Mouse (Mus musculus) embryonic facial prominence, embryonic 11.5 days (tissue): ENCODE data around the gene Hist1h2ag. TPM values are rescaled to one million over a fixed set of nuclear protein-coding genes. Genes with fewer than 3 reads are reported as not detected.

ENCODE experiments used
- ATAC-seq: fragments of 200-750 bp; cut with Nextera tagmentation; replicated peaks from 2 replicates; pipeline ENCODE4 v1.8.0; 2017; ENCODE audit warnings: low read depth; ENCODE audit not compliant: insufficient number of reproducible peaks, low FRiP score, low TSS enrichment
- DNase-seq: peaks from one replicate; pipeline ENCODE4 v3.0.0-alpha.2; 2015; ENCODE audit warnings: low spot score
- H3K27ac ChIP-seq: fragments of 300-500 bp; sonication (generic); replicated peaks from 2 replicates; pipeline ENCODE4 v1.5.1; 2014; ENCODE audit warnings: mild to moderate bottlenecking, low read depth, low read length, control low read depth
- H3K27me3 ChIP-seq: fragments of 300-500 bp; sonication (generic); 2 replicates; pipeline ENCODE4 v1.6.1; 2014; ENCODE audit warnings: mild to moderate bottlenecking, low read length, moderate library complexity, mixed read lengths; ENCODE audit not compliant: control insufficient read depth, insufficient read depth
- H3K36me3 ChIP-seq: fragments of 300-500 bp; sonication (generic); replicated peaks from 2 replicates; pipeline ENCODE4 v1.6.1; 2014; ENCODE audit warnings: low read depth, mild to moderate bottlenecking, low read length, moderate library complexity, mixed read lengths; ENCODE audit not compliant: control insufficient read depth, insufficient read depth
- H3K4me1 ChIP-seq: fragments of 300-500 bp; sonication (generic); 2 replicates; pipeline ENCODE4 v1.6.1; 2014; ENCODE audit warnings: low read length, mixed read lengths; ENCODE audit not compliant: control insufficient read depth, insufficient read depth
- H3K4me2 ChIP-seq: fragments of 300-500 bp; sonication (generic); 2 replicates; pipeline ENCODE4 v1.6.1; 2014; ENCODE audit warnings: low read depth, mild to moderate bottlenecking, control low read depth, low read length, moderate library complexity
- H3K4me3 ChIP-seq: fragments of 300-500 bp; sonication (generic); 2 replicates; pipeline ENCODE4 v1.5.1; 2014; ENCODE audit warnings: low read depth, low read length, control low read depth
- H3K9ac ChIP-seq: fragments of 300-500 bp; sonication (generic); replicated peaks from 2 replicates; pipeline ENCODE4 v1.6.1; 2014; ENCODE audit warnings: mild to moderate bottlenecking, control low read depth, low read length
- H3K9me3 ChIP-seq: fragments of 300-500 bp; sonication (generic); replicated peaks from 2 replicates; pipeline ENCODE4 v1.6.1; 2016; ENCODE audit warnings: mild to moderate bottlenecking, low read length, inconsistent platforms, mixed read lengths; ENCODE audit not compliant: control insufficient read depth
- WGBS: fragments of 180-500 bp; shearing (Covaris S2); extraction: QIAGEN DNeasy Blood & Tissue Kit; methylation state at CpG from one replicate; pipeline ENCODE4 v1.1.7; 2014; 5-methylcytosine and 5-hydroxymethylcytosine counted together
- polyA plus RNA-seq: library from polyadenylated mRNA; unstranded; fragments of >200 nt; fragmentation: Nextera tagmentation; extraction: Ambion mirVana; gene quantifications from 2 replicates; pipeline ENCODE4 v1.2.1, GENCODE M21; 2014

Hist1h2ag gene
- polyA plus RNA-seq, 1 experiment from 2014 or later, result 99.8 TPM

DNA sequence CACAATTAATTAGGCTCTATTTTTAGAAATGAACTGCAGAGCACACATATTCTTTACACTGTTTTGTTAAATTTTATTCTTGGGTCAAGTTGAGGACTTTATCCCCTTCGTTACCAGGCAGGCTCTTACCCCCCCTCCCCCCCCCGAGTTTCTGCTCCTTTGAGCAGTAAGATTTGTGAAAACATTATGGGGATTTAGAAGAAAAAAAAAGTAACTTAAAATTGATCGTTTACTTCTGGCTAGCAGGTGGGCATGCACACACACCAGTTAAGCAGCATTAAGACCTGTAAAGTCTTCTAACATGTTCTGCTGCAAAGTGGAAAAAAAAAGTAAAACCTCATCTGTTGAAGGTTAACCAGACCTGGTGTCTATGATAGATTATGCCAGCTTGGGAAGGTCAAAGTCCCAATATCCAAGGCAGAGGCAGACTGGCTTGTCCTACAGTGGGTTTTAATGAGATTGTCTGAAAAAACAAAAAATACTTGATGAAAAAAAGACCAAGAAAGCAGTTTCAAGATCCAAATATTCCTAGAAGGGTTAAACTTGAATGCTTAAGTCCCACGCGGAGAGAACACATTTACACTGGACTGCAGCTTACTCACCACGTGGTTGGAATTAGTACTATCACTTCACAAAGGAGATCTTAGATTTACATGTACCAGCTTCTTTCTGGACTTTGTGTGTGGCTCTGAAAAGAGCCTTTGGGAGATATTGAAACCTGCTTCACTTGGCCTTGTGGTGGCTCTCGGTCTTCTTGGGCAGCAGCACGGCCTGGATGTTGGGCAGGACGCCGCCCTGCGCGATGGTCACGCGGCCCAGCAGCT is 8.1 kb downstream of the Hist1h2ag start:
- whole genome bisulfite sequencing, result 0% methylated on average over 12 of the region's 14 CpGs
- Histone ChIP-seq H3K27ac (peak overlapping the region; percentile 89), H3K27me3 (no peaks in the 10 kb centered on the region), H3K4me1 (no peaks in the 10 kb centered on the region), H3K4me3 (peak overlapping the region; percentile 46), H3K4me2 (peak overlapping the region; percentile 72), H3K36me3 (no peaks in the 10 kb centered on the region), H3K9ac (peak overlapping the region; percentile 77), H3K9me3 (no peaks in the 10 kb centered on the region)
- no peak for ATAC-seq
- no peak for DNase-seq

DNA sequence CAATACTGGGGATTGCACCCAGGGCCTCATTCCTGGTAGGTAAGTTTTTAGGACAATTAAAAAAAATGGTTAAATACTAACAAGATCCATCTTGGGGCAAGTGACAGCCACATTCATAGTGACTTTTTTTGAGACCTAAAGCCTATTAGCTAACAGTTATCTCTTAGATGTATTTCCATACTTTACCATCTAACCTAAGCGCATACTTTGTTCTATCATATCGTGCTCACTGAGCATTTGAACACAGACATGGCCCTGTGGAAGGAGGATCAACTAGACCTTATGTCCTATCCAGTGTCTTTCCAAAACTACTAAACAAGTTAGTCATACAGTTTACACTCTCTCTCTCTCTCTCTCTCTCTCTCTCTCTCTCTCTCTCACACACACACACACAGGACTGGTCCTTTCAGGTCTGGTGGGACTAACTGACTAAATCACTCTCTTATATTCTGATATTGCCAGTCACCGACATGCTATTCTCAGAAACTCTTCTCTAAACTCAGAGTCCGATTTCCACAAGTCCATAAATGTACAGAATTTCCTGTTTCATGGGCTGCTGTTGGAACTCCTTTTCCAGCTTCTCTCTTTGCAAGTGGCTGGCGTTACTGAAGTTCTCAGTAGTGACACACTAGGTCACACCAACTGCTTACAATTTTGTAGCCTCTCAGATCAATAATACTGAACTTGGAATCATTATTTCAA is 8.9 kb downstream of the Hist1h2ag start:
- DNase-seq (no peak), ATAC-seq (no peak)
- H3K4me2 ChIP-seq, result peak overlapping the region; percentile 72
- H3K4me1 ChIP-seq, result no peaks in the 10 kb centered on the region
- H3K9ac ChIP-seq, result peak overlapping the region; percentile 77
- WGBS, result 52% methylated on average over 5 of the region's 5 CpGs
- H3K9me3 ChIP-seq, result no peaks in the 10 kb centered on the region
- no peaks in the 10 kb centered on the region for H3K36me3 ChIP-seq
- H3K4me3 ChIP-seq, result peak overlapping the region; percentile 46
- no peaks in the 10 kb centered on the region for H3K27me3 ChIP-seq
- peak overlapping the region; percentile 89; the same call in 1 of the 2 replicates for H3K27ac ChIP-seq

DNA sequence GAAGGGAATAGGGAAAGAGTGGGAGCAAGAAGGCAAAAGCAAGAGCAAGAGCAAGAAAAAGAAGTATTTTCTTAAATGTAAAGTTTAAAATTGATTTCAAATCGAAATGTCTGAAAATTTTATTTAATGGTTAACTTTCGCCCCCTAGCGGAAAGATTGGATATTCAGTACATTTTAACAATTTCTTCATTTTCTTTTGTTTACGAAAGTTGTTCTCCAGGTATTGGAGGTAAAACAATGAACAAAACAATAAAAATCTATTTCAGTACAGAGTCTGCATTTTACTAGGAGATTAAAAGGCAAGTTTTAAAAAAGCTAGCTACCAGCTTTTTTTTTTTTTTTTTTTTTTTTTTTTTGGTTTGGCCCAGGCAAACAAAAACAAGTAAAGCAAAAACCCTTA is 12.3 kb downstream of the Hist1h2ag start:
- Histone ChIP-seq H3K27me3 (no peaks in the 10 kb centered on the region), H3K4me2 (no peak overlapping the region), H3K36me3 (no peaks in the 10 kb centered on the region), H3K4me1 (no peaks in the 10 kb centered on the region), H3K9me3 (no peaks in the 10 kb centered on the region), H3K4me3 (no peak overlapping the region), H3K27ac (no peak overlapping the region), H3K9ac (no peak overlapping the region)
- no peak for ATAC-seq
- peak; percentile 77 for DNase-seq
- 20% methylated on average over 4 of the region's 4 CpGs for WGBS

DNA sequence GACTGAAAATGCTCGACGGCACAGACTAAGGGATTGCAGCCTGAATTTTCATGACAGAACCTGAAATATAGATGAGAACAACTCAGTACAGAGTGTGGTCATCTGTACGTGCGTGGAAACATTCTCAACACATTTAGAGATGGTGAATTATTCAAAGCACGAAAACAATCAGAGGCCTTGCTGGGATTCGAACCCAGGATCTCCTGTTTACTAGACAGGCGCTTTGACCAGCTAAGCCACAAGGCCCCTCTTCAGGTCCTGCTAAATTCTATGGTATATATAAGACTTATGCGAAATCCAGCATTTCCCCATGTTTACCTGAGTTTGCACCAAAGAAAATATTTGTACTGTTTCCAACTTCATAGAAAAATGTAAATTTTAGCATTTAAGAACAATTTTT is 12.8 kb downstream of the Hist1h2ag start:
- Histone ChIP-seq H3K36me3 (no peaks in the 10 kb centered on the region), H3K9ac (no peak overlapping the region), H3K9me3 (no peaks in the 10 kb centered on the region), H3K4me2 (no peak overlapping the region), H3K27ac (no peak overlapping the region), H3K27me3 (no peaks in the 10 kb centered on the region), H3K4me3 (no peak overlapping the region), H3K4me1 (no peaks in the 10 kb centered on the region)
- ATAC-seq, result no peak
- DNase-seq, result no peak
- WGBS, result 24% methylated on average over 8 of the region's 8 CpGs

DNA sequence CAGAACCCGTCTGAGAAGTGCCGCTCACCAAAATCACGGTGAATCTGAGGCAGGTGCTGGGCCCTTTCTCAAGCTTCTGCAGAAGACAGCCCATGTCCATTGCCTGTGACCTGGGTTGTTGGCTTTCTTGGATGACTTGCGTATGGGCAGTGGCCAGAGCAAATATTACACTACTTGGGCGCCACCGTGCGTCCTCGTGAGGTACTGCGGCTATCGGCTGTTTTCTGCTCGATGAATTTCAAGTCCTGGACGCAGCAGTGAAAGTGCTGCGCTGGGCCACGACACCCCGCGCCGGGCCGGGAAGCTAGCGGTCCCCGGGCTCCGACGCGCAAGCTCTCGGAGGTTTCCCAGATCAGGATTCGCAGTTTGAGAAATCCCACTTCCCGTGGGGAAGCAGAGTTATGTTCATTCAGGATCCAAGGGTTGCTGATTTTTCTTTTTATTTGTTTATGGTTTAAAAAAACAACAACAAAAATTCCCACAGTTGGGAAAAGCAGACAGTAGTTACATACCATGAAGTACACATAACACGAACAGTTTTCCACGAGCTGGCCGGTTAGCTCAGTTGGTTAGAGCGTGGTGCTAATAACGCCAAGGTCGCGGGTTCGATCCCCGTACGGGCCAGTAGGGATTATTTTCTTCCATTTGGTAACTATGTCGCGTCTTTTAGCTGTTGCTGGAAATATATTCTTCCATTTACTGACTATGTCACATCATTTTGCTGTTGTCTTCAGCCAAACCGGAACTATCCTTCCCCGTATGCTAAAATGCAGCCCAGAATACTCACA is 13.9 kb downstream of the Hist1h2ag start:
- peak; percentile 68 for ATAC-seq
- no peak overlapping the region; the same call in 1 of the 2 replicates for H3K27ac ChIP-seq
- WGBS, result under 1% methylated on average over 40 of the region's 40 CpGs

DNA sequence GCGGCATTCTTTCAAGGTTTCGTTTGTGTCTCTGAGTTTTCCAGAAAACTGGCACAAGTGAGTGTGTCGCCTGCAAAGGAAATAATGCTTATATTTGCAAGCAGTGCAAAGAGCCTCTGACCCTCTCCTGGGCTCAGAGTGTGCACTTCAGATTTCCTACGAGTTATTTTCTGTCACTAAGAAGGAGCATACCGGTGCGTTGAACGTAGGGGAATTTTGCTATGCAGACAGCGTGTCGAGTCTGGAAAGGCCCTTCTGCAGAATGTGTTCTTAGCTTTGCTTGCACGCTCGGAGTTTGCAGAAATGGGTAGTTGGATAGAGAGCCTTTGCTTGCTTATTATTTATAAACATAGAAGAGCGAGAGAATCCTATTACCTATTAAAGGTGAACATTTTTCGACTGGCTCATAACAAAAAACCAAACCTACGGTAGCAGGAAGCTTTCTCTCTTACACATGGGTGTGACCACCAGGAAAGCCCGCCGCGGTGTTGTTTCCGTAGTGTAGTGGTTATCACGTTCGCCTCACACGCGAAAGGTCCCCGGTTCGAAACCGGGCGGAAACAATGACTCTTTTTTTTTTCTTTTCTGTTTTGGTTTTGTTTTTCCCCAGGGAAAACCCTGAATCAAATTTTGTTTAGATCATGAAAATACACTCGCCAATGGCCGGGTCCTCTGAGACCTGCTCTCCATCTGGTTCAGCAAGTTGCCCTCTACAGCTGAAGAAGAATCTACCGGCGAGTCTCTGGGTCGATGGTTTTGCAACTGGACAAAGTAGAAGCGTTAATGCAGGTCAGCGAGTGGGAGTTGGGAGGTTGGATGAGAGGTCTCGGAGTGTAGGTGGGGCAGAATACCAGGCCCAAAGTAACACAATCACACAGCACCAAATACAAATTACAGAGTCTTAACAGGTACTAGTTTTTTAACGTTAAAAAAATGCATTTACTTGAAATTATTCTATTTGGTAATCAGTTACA is 16.4 kb downstream of the Hist1h2ag start:
- ATAC-seq (no peak), DNase-seq (peak; percentile 95)
- Histone ChIP-seq H3K36me3 (no peaks in the 10 kb centered on the region), H3K27me3 (no peaks in the 10 kb centered on the region), H3K9ac (peak overlapping the region; percentile 44), H3K4me2 (peak overlapping the region; percentile 55), H3K4me3 (peak overlapping the region; percentile 40), H3K4me1 (no peaks in the 10 kb centered on the region), H3K27ac (no peak overlapping the region), H3K9me3 (no peaks in the 10 kb centered on the region)
- WGBS, result 1% methylated on average over 35 of the region's 35 CpGs

More for the DNA sequence above, 13.9 kb downstream of the Hist1h2ag start:
- H3K4me2 ChIP-seq, result peak overlapping the region; percentile 44
- no peaks in the 10 kb centered on the region for H3K9me3 ChIP-seq
- no peaks in the 10 kb centered on the region for H3K36me3 ChIP-seq
- no peaks in the 10 kb centered on the region for H3K27me3 ChIP-seq
- H3K9ac ChIP-seq, result peak overlapping the region; percentile 49
- H3K4me1 ChIP-seq, result no peaks in the 10 kb centered on the region
- DNase-seq, result peak; percentile 95
- H3K4me3 ChIP-seq, result peak overlapping the region; percentile 42

DNA sequence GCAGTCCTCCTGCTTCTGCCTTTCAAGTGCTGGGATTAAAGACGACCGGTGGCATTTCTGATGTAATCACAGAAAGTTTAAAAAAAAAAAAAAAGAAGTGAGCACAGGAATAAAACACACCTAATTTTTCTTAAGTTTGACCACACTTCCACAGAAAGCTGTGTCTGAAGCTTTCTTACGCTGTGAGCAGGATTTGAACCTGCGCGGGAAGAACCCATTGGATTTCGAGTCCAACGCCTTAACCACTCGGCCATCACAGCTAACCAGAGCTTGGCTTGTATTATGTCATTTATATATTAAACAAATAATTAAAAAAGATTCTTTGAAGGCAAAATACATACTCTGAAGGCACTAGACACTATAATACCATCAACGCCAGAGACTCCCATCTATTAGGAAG is 20.5 kb downstream of the Hist1h2ag start:
- under 1% methylated on average over 9 of the region's 9 CpGs for WGBS
- peak; percentile 91 for DNase-seq
- H3K9ac ChIP-seq, result no peak overlapping the region; the same call in 1 of the 2 replicates
- H3K4me2 ChIP-seq, result peak overlapping the region; percentile 39
- H3K27me3 ChIP-seq, result 0 out of 2 replicates have a peak, but pooled peaks cover 2% of the 10 kb centered on the region
- no peaks in the 10 kb centered on the region for H3K36me3 ChIP-seq
- H3K4me3 ChIP-seq, result peak overlapping the region; percentile 44
- H3K4me1 ChIP-seq, result no peaks in the 10 kb centered on the region
- no peaks in the 10 kb centered on the region for H3K9me3 ChIP-seq
- no peak overlapping the region for H3K27ac ChIP-seq
- ATAC-seq, result no peak; the same call in 1 of the 2 replicates
